Mouse (Mus musculus) adrenal gland, adult 18-20 months (tissue): ENCODE results near the gene Cbr3. TPM values are rescaled to one million over a fixed set of nuclear protein-coding genes. Genes with fewer than 3 reads are reported as not detected.

Source experiments
- DNase-seq, 2 experiments: peaks; one replicate each; pipeline ENCODE4 v3.0.0; 2021 to 2022; ENCODE audit warnings: low spot score in 2 of 2
- total RNA-seq, 2 experiments: library from RNA; stranded (reverse); gene quantifications; 1 replicate in 1 of 2; 2 replicates in 1 of 2; pipeline ENCODE4 v1.2.3; 2021

The Cbr3 gene
- total RNA-seq, 2 experiments from 2014 or later = 6.4 to 8.8 TPM

DNA sequence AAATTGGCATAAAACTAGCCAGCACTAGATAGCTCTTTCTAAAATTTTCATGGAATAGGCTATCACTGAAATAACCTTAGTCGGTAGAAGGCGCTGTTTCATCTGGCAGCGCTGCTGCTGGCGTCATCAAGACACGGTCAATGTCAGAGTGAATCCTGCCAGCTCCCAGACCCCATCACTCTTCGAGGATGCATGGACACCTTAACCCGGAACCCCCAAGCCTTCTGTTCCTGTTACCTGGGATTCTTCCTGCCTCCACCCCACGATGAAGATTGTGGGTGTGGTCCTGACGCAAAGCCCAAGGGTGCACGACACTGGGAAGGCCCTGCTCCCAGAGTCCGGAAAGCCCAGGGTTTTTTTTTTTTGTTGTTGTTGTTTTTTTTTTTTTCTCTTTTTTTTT, 27.9 kb downstream of the Cbr3 start:
- DNase-seq = peak; percentile 58 to 64

DNA sequence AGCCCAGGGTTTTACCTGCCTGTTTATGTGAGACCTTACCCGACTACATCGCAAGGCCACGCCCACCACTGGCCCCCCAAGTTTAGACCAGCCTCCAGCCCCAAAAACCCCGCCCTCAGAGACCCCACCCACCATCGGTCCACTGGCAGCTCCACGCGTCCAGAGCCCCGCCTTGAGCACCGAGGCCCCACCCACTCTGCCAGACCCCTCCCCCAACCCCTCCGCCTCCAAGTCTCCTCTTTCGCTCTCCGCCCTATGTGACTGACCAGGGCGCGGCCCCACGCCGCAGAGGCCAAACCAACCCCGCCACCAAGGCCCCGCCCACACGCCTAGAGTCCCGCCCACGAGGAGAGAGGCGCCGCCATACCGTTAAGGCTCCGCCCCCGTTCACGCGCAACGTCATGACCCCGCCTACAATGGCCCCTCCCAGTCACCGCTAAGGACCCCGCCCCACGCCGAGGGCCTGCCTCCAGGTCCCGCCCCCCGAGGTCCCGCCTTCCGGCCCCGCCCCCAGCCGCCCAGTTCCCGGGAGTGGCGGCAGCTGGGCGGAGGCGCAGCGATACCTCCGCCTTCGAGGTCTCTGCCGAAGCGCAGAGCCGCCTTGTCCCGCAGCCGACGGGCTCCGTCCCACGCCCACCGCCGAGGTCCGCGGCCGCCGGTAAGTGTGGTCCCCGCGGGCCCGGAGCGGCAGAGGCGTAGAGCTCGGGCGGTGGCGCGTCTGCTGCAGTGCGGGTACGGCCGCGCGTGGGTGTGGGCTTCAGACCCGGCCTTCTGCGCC, 28.6 kb downstream of the Cbr3 start, which contains the start of gene Dop1b:
Gene Dop1b, plus strand, starts transcription at position 494 of the 778 bp plus-strand sequence.
- DNase-seq = peak; percentile 99 to 100

DNA sequence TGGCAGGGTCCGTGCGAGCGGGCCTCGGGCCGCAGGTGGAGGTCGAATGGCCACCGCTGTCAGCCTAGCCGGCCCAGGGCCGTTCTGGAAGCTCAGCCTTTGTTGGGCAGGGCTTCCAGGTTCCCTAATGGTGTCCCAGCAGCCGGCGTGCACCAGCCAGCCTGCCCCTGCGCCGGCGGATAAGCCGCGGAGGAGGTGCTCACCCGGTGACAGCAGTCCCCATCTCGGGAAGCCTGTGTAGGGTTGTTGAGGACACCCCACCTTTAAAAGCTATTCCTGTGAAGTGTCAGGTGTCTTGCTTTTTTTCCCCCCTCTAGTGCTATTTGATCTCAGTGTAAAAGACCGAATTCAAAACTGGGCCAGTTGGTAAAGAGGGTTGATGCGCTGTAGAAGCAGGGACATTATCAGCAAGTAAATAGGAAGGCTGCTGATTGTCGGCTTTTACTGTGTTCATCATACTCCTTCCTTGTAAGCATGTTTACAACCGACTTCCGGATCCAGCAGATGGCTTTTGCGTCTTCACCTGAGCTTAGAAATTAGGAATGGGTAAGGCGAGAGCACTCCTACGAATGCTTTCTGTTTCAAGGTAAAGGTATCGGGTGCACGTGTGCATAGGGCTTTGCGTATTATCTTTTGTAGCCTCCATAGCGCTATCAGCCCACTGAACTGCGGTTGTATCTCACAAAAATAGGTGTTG, 29.3 kb downstream of the Cbr3 start:
- no peak for DNase-seq

DNA sequence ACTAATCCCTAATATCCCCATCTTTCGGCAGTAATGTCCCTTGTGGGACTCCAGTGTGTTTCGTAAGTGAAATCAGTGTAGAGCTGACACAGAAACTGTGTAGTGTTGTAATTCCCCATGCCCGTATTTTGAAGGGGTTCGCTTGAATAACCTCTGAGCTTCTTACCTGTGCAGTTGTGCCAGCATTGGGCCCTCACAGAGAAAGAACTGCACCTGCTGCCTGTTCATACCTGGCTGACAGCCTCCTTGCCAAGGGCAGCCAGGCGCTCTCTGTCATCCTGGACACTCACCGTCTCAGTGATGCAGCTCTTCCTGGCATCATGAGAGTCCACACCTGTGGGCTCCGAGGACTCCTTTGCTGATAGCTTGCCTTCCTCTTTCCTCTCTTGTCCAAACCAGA, 30.0 kb downstream of the Cbr3 start:
- DNase-seq = no peak

DNA sequence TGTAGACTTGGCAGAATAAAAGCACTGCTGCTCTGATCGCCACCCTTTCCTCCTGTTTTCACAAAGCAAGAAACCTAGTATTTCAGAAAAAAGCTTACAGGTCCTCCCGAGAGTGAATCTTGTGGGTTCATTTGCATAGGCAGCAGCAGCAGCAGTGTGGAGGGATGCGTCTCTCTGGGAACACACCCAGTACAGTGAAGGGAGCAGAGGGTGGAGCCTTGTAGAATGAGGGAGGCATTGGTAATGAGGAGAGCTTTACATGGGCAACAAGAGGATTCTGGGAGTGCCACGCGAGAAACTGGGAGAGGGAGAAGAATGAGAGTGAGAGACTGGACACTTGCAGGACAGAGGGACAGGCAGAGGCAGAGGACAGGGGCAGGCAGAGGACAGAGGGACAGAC, 31.4 kb downstream of the Cbr3 start:
- no peak for DNase-seq

- DNase-seq = no peak
These were observed 32.8 kb downstream of the Cbr3 start for GRCm38 (mm10) chr16:93715826-93716225.

- DNase-seq = peak in 1 of 2 experiments; percentile 45
These were observed 34.3 kb downstream of the Cbr3 start for GRCm38 (mm10) chr16:93717299-93717703.

DNA sequence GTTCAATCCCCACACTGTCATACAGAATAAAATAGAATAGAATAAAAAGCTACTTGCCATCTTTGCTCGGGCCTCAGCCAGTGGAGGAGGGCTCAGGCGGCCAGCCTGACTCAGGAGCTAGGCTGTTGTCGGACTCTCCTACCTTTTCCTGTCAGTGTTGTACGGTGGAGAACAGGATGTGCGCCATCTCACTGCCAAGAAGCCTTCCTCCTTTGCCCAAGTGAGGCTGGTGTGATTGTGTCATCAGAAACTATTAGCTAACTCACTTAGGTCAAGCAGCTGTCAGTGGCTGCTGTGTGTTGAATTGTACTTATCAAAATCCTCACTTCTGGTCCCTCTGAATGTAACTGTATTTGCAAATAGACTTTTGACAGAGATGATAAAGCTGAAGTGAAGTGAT, 38.8 kb downstream of the Cbr3 start:
- DNase-seq = no peak

DNA sequence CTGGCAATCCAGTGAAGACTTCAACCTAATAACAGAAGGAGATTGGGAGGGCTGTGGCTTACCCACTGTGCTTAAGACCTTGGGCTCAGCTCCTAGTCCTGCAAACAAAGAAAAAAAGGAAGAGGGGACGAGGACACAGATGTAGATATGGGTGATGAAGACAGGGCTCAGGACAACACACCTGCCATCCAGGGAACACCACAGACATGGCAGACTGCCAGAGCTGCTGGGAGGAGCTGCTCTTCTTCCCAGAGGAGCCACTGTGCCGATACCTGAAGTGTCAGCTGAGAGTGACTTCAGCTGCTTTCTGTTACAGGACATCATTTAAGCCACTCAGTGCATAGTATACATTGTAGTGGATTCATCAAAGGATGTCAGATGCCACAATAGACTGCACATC, 39.5 kb downstream of the Cbr3 start:
- DNase-seq = no peak

DNA sequence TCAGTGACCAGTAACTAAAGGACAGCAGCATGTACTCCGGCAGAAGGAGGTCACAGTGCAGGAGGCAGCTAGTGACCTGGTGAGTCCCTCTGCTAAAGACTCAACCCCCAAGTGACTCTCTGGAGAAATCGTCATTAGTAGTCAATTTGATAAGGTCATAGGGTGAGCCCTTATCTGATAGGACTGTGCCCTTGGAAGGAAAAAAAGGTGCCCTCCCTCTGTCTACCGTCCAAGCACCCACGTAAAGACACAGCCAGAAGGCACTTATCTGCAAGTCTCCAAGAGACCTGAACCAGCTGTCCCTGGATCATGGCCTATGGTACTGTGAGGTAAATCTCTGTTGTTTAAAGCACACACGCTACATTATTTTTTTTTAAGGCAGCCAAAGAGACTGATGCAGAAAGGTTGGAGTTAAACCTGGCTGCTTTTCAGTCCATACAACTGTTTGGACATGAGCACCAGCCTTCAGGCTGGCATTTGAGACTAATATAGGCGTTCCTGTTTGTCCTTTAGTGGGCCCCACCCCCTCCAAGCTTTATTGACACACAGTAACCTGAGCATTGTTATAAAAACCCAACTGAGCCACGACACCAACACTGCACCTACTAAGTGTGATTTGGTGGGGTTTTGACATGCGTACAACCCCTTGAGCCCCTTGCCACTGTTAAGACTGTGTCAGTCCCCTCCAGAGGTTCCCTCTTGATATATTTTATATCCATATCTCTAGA, 42.6 kb downstream of the Cbr3 start:
- DNase-seq = no peak

GRCm38 (mm10) chr16:93726186-93726585, 43.2 kb downstream of the Cbr3 start:
- no peak for DNase-seq

GRCm38 (mm10) chr16:93728676-93729075, 45.7 kb downstream of the Cbr3 start:
- DNase-seq = no peak

GRCm38 (mm10) chr16:93729801-93730721, 47.0 kb downstream of the Cbr3 start:
- DNase-seq = no peak

DNA sequence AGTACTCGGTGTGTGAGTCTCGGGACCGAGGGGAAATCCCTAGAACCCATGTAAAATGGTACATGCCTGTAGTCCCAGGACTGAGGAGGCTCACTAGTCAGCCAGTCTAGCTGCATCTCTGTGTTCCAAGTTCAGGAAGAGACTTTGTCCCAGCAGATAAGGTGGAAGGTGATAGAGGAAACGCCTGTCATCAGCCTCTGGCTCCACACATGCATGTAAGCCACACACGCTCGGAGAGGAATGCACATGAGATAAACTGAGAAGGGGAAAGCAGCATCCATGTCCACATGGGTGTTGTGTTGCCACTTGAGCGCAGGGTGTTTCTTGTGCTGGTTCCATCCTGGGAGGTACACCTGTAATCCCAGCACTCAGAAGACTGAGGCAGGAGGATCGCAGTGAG, 48.3 kb downstream of the Cbr3 start:
- no peak for DNase-seq

DNA sequence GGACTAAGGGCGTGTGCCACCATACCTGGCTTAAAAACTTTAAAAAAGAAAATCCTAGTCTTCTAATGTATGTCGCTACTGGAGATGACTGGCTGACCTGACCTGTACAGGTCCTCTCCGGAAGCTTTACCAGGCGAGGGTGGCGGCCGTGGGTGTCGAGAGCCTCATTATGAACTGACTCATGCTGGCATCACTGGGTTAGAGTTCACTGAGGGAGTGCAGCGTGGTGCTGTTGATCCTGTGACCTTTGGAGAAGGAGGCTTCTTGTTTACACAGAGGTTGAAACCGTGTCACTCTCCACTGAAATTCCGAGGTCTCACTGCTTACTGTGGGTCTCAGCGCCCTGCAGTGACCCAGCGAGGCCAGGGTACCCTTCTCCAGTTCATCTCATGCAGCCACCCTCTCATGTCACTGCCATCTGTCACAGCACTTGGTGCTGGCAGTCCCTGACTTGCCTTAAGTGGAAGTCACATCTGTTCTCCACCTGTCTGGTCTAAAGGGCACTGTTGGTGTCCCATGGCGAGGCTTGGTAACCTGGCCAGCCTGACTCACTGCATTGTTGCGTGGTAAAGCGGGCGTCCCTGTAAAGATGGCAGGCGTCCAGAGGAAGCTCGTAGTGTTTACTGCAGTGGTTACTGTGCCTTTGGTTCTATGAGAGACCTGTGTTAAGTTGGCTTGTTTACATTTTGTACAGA, 50.0 kb downstream of the Cbr3 start:
- no peak for DNase-seq

DNA sequence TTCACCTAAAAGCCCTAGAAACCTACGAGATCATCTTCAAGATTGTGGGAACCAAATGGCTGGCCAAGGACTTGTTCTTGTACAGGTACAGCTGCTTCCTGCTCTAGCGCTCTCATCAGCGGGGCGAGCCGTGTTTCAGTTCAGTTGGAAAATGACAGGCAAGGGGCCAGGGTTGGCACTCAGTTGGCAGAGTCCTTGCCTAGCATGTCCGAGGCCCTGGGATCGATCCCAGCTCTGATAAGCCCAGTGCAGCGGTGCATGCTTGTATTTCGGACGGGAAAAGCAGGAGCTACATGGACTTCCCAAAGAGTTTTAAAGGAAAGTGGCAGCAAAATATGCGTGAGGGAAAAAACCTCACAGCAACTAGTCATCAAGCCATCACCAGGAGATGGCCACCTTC, 56.2 kb downstream of the Cbr3 start:
- no peak for DNase-seq
